Mouse (Mus musculus) MEL (cell line): ENCODE measurements around the gene Tmem274. TPM values are rescaled to one million over a fixed set of nuclear protein-coding genes. Genes with fewer than 3 reads are reported as not detected.

ENCODE experiments used
- DNase-seq: peaks from one replicate; pipeline ENCODE4 v3.0.0; 2011; ENCODE audit warnings: low read depth, low spot score
- H3K27ac ChIP-seq: 2 replicates; pipeline ENCODE4 v1.5.1; 2012; ENCODE audit warnings: low read depth, mild to moderate bottlenecking, control low read depth, low read length, moderate library complexity; ENCODE audit not compliant: control insufficient read depth
- H3K27me3 ChIP-seq, 2 experiments: fragments of 150-350 bp in 1 of 2; sonication (generic) in 1 of 2; 2 replicates each; pipeline ENCODE4 v1.6.1; 2012; ENCODE audit warnings: low read length in 2 of 2, mild to moderate bottlenecking in 2 of 2, improper control_type of control experiment in 1 of 2, moderate library complexity in 1 of 2; ENCODE audit not compliant: insufficient read depth in 2 of 2, control insufficient read depth in 1 of 2
- H3K36me3 ChIP-seq, 2 experiments: 2 replicates each; pipeline ENCODE4 v1.6.1; 2012 to 2014; ENCODE audit warnings: low read length in 2 of 2, improper control_type of control experiment in 1 of 2, inconsistent platforms in 1 of 2, mild to moderate bottlenecking in 1 of 2; ENCODE audit not compliant: insufficient read depth in 2 of 2, control insufficient read depth in 1 of 2
- H3K4me1 ChIP-seq, 2 experiments: fragments of 150-350 bp in 1 of 2; sonication (generic) in 1 of 2; 2 replicates each; pipeline ENCODE4 v1.6.1; 2012; ENCODE audit warnings: low read length in 2 of 2, improper control_type of control experiment in 1 of 2, mild to moderate bottlenecking in 1 of 2; ENCODE audit not compliant: insufficient read depth in 2 of 2, control insufficient read depth in 1 of 2
- H3K4me3 ChIP-seq, 2 experiments: fragments of 150-350 bp in 1 of 2; sonication (generic) in 1 of 2; 2 replicates each; pipeline ENCODE4 v1.5.1; 2012; ENCODE audit warnings: low read depth in 2 of 2, low read length in 2 of 2, mild to moderate bottlenecking in 2 of 2, moderate library complexity in 2 of 2, control low read depth in 1 of 2, improper control_type of control experiment in 1 of 2; ENCODE audit not compliant: control insufficient read depth in 1 of 2, insufficient read depth in 1 of 2
- H3K79me2 ChIP-seq: 2 replicates; pipeline ENCODE4 v1.6.1; 2012; ENCODE audit warnings: mild to moderate bottlenecking, low read length, moderate library complexity; ENCODE audit not compliant: control insufficient read depth, poor library complexity, insufficient read depth
- H3K9ac ChIP-seq: 2 replicates; pipeline ENCODE4 v1.6.1; 2012; ENCODE audit warnings: low read depth, mild to moderate bottlenecking, control low read depth, low read length, moderate library complexity; ENCODE audit not compliant: control insufficient read depth, poor library complexity, severe bottlenecking
- H3K9me3 ChIP-seq: fragments of 150-350 bp; sonication (generic); replicated peaks from 2 replicates; pipeline ENCODE4 v1.6.1; 2012; ENCODE audit warnings: mild to moderate bottlenecking, low read length, improper control_type of control experiment, moderate library complexity; ENCODE audit not compliant: insufficient read depth
- BHLHE40 ChIP-seq: IDR thresholded peaks from 2 replicates; pipeline ENCODE4 v1.6.1; 2012; ENCODE audit warnings: low read depth, mild to moderate bottlenecking, inconsistent platforms, low read length, improper control_type of control experiment, borderline replicate concordance
- CHD1 ChIP-seq: IDR thresholded peaks from 2 replicates; pipeline ENCODE4 v1.6.1; 2012; ENCODE audit warnings: low read depth, mild to moderate bottlenecking, inconsistent platforms, low read length, improper control_type of control experiment
- CTCF ChIP-seq, 3 experiments: IDR thresholded peaks in 2 of 3; conservative IDR thresholded peaks in 1 of 3; 2 replicates each; pipeline ENCODE4 v1.5.1; 2011 to 2012; ENCODE audit warnings: low read length in 3 of 3, low read depth in 2 of 3, mild to moderate bottlenecking in 2 of 3, improper control_type of control experiment in 1 of 3, inconsistent platforms in 1 of 3, mixed read lengths in 1 of 3, moderate library complexity in 1 of 3; ENCODE audit not compliant: control insufficient read depth in 1 of 3, insufficient read depth in 1 of 3, poor library complexity in 1 of 3, severe bottlenecking in 1 of 3
- E2F4 ChIP-seq: IDR thresholded peaks from 2 replicates; pipeline ENCODE4 v1.6.1; 2011; ENCODE audit warnings: low read depth, low read length, improper control_type of control experiment, borderline replicate concordance
- GABPA ChIP-seq: IDR thresholded peaks from 2 replicates; pipeline ENCODE4 v1.6.1; 2012; ENCODE audit warnings: low read depth, mild to moderate bottlenecking, inconsistent platforms, low read length, improper control_type of control experiment, moderate library complexity
- JUND ChIP-seq: IDR thresholded peaks from 2 replicates; pipeline ENCODE4 v1.6.1; 2011; ENCODE audit warnings: low read depth, mild to moderate bottlenecking, improper control_type of control experiment, low read length
- MAFK ChIP-seq: IDR thresholded peaks from 2 replicates; pipeline ENCODE4 v1.6.1; 2011; ENCODE audit warnings: low read depth, mild to moderate bottlenecking, low read length, improper control_type of control experiment, borderline replicate concordance
- MYC ChIP-seq: IDR thresholded peaks from 2 replicates; pipeline ENCODE4 v1.6.1; 2011; ENCODE audit warnings: low read depth, mild to moderate bottlenecking, low read length, improper control_type of control experiment, moderate library complexity
- NRF1 ChIP-seq: IDR thresholded peaks from 2 replicates; pipeline ENCODE4 v1.6.1; 2014; ENCODE audit warnings: low read depth, mild to moderate bottlenecking, inconsistent platforms, low read length, improper control_type of control experiment, moderate library complexity; ENCODE audit not compliant: poor library complexity, insufficient read depth, severe bottlenecking
- POLR2AphosphoS2 ChIP-seq: IDR thresholded peaks from 2 replicates; pipeline ENCODE4 v1.6.1; 2011; ENCODE audit warnings: low read length, improper control_type of control experiment
- POLR2AphosphoS5 ChIP-seq: IDR thresholded peaks from 2 replicates; pipeline ENCODE4 v1.6.1; 2012; ENCODE audit warnings: low read depth, borderline replicate concordance, mild to moderate bottlenecking, inconsistent platforms, low read length, moderate library complexity, mixed read lengths
- SMC3 ChIP-seq: IDR thresholded peaks from 2 replicates; pipeline ENCODE4 v1.6.1; 2011; ENCODE audit warnings: low read depth, low read length, improper control_type of control experiment
- UBTF ChIP-seq: IDR thresholded peaks from 2 replicates; pipeline ENCODE4 v1.6.1; 2012; ENCODE audit warnings: low read depth, mild to moderate bottlenecking, inconsistent platforms, low read length, improper control_type of control experiment, moderate library complexity, borderline replicate concordance; ENCODE audit not compliant: insufficient read depth
- USF1 ChIP-seq: IDR thresholded peaks from 2 replicates; pipeline ENCODE4 v1.6.1; 2014; ENCODE audit warnings: low read depth, mild to moderate bottlenecking, inconsistent platforms, low read length, improper control_type of control experiment, moderate library complexity
- ZC3H11A ChIP-seq: IDR thresholded peaks from 2 replicates; pipeline ENCODE4 v1.6.1; 2012; ENCODE audit warnings: low read depth, mild to moderate bottlenecking, inconsistent platforms, low read length, improper control_type of control experiment
- ZNF384 ChIP-seq: IDR thresholded peaks from 2 replicates; pipeline ENCODE4 v1.6.1; 2012; ENCODE audit warnings: low read depth, mild to moderate bottlenecking, inconsistent platforms, low read length, improper control_type of control experiment
- polyA plus RNA-seq, 2 experiments: library from polyadenylated mRNA; stranded (reverse) in 1 of 2; unstranded in 1 of 2; fragments of >175 nt in 1 of 2; fragments of >200 nt in 1 of 2; gene quantifications; 2 replicates each; pipeline versions ENCODE4 v1.2.1 to v1.2.4; 2012; ENCODE audit warnings: low replicate concordance in 2 of 2, low read depth in 1 of 2; ENCODE audit not compliant: insufficient read length in 2 of 2, insufficient read depth in 1 of 2, missing spikeins in 1 of 2
- total RNA-seq: library from RNA; depleted of rRNA; stranded (reverse); fragments of 300-350 nt; gene quantifications from 2 replicates; pipeline ENCODE4 v1.2.3, GENCODE M21; 2012

Gene Tmem274
- total and polyA plus RNA-seq, 3 experiments, result not detected

DNA sequence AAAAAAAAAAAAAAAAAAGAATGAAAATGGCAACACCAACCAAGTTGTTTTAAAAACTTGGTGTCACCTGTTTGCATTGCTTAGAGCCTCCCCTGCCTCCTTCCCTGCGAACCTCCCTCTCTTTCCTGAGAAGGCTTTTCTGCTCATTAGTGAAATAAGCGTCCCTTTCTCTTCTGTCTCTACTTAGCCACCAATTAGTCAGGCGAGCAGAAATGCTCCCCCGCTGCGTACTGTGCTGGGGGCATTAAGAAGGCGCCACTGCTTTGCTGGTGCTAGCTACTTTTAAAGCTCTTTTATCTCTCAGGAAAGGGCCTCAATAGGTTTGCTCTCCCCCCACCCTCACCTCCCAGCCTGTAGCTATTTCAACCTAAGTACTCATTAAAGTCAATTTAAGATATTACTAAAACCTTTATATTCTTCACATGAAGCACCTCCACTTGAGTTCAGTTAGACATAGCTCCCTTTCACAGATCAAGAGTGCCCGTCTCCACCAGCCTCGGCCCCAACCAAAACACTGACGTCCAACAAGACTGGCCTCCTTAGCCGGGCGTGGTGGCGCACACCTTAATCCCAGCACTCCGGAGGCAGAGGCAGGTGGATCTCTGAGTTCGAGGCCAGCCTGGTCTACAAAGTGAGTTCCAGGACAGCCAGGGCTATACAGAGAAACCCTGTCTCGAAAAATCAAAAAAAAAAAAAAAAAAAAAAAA, 28.2 kb downstream of the Tmem274 start:
- Histone ChIP-seq H3K4me3 (no peak overlapping the region), H3K4me1 (peaks cover 0 to 11% of the 10 kb centered on the region in 2 experiments; a peak in 2 of 4 replicates), H3K79me2 (no peaks in the 10 kb centered on the region), H3K27ac (no peak overlapping the region), H3K27me3 (no peaks in the 10 kb centered on the region), H3K9ac (no peak overlapping the region), H3K36me3 (no peaks in the 10 kb centered on the region), H3K9me3 (no peaks in the 10 kb centered on the region)
- no peak for DNase-seq
- no peak for TF ChIP-seq USF1
- no peak for TF ChIP-seq MAFK
- TF ChIP-seq POLR2AphosphoS5, result no peak
- no peak for TF ChIP-seq E2F4
- TF ChIP-seq ZNF384, result no peak
- no peak for TF ChIP-seq POLR2AphosphoS2
- no peak for TF ChIP-seq BHLHE40
- no peak for TF ChIP-seq NRF1
- TF ChIP-seq SMC3, result no peak
- TF ChIP-seq JUND, result no peak
- TF ChIP-seq GABPA, result no peak
- no peak for TF ChIP-seq CTCF (IDR thresholded peaks at IDR 0.05 in 2 of 3, conservative IDR thresholded peaks at IDR 0.05 in 1 of 3; ENCODE audit: control insufficient read depth in 1 of 3, insufficient read depth in 1 of 3, low read depth in 2 of 3, low read length in 3 of 3, poor library complexity in 1 of 3, severe bottlenecking in 1 of 3)

DNA sequence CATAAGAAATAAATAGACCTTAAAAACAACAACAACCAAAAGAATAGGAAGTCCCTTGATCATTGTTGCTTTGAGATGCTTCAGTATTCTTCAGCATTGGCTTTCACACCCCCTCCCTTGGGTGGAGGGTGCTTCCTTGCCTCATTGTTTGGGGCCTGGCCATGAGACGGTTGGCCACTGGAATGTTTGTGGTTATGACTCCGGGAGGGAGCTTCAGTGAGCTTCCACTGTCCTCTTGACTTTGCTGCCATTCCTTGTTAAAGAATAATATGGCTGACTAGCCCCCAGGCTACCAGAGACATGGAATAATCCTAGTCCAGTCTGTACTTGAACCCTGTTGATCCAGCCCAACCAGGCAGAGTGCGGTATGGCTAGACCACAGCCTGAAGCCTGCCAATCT, 29.7 kb downstream of the Tmem274 start:
- Histone ChIP-seq H3K27ac (no peak overlapping the region), H3K27me3 (no peaks in the 10 kb centered on the region), H3K4me1 (peaks cover 0 to 11% of the 10 kb centered on the region in 2 experiments; a peak in 2 of 4 replicates), H3K4me3 (no peak overlapping the region), H3K79me2 (no peaks in the 10 kb centered on the region), H3K36me3 (no peaks in the 10 kb centered on the region), H3K9ac (no peak overlapping the region), H3K9me3 (no peaks in the 10 kb centered on the region)
- no peak for DNase-seq
- TF ChIP-seq POLR2AphosphoS2 (no peak), MYC (no peak)

DNA sequence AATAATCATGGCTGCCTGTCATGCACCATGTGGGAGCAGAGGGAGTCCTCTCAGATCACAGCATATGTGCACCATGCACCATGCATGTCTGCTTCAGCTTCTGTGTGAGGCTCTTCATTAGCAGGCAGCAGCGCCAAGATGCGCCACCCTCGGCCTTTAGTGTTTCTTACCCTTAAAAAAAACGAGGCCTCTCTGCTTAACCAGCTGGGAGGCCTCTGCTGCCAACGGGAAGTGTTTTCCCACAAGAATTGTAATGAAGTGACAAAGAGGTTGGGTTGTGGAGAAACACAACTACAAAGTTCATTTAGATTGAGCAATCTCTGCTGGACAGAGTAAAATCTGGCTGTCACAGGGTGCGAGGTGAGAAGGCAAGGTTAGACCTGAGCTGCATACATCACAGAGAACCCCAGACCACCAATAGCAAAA, 34.1 kb downstream of the Tmem274 start:
- H3K79me2 ChIP-seq, result no peaks in the 10 kb centered on the region
- H3K4me3 ChIP-seq, result no peak overlapping the region
- H3K4me1 ChIP-seq, result peaks cover 0 to 7% of the 10 kb centered on the region in 2 experiments; a peak in 1 of 4 replicates
- no peak for DNase-seq
- H3K9ac ChIP-seq, result no peak overlapping the region
- H3K27me3 ChIP-seq, result no peaks in the 10 kb centered on the region
- no peaks in the 10 kb centered on the region for H3K36me3 ChIP-seq
- TF ChIP-seq E2F4 (no peak), SMC3 (no peak), ZC3H11A (no peak), CHD1 (no peak), UBTF (no peak)
- no peaks in the 10 kb centered on the region for H3K9me3 ChIP-seq
- H3K27ac ChIP-seq, result no peak overlapping the region
